Mouse (Mus musculus): Measurements from ENCODE around the gene Vhl. TPM values are rescaled to one million over a fixed set of nuclear protein-coding genes. Genes with fewer than 3 reads are reported as not detected.

Gene Vhl
- polyA plus RNA-seq, 1 experiment from 2014 or later = 29.5 TPM

GRCm38 (mm10) chr6:113649346-113650196 is 25.8 kb downstream of the Vhl start:
- ATAC-seq (no peak), DNase-seq (ENCODE audit: low read depth, low spot score) (no peak)
- in situ Hi-C loops (cut with MboI; ENCODE audit: low pct_unique_long_range_greater_than_20kb) = no loop called here
- TF ChIP-seq CTCF (IDR thresholded peaks at IDR 0.05) = no peak
- CTCF ChIA-PET = no interaction called here
- POLR2A ChIA-PET = no interaction called here
- H3K27me3 ChIP-seq = no peaks in the 10 kb centered on the region

DNA sequence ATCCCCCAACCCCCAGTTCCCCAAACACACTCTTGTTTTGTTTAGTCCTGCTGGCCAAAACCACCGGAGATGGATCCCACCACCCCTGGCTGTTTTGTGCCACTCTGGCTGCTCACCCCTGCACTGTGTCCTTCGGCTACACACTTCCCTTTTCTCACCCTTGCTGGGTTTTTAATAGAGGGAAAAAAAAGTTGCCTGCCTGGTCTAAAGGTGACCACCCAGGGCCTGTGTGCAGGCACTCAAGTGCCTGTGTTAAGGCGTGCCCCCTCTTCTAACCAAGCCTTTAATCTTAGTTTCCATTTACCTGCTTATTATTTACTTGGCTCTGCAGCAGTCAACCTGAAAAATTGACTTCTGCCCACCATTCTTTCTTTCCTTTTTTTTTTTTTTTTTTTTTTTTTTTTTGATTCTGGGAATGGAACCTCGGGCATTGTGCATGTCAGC is 26.5 kb downstream of the Vhl start:
- TF ChIP-seq CTCF (IDR thresholded peaks at IDR 0.05) = no peak
- ChIA-PET CTCF (no interaction called here), POLR2A (no interaction called here)
- in situ Hi-C loops (cut with MboI; ENCODE audit: low pct_unique_long_range_greater_than_20kb) = no loop called here
- DNase-seq (ENCODE audit: low read depth, low spot score) (no peak), ATAC-seq (no peak)
- no peaks in the 10 kb centered on the region for H3K27me3 ChIP-seq

GRCm38 (mm10) chr6:113651626-113652025 is 27.9 kb downstream of the Vhl start:
- DNase-seq (ENCODE audit: low read depth, low spot score) (no peak), ATAC-seq (no peak)
- POLR2A ChIA-PET = no interaction called here
- CTCF ChIA-PET = no interaction called here
- in situ Hi-C loops (cut with MboI; ENCODE audit: low pct_unique_long_range_greater_than_20kb) = no loop called here
- H3K27me3 ChIP-seq = no peaks in the 10 kb centered on the region
- TF ChIP-seq CTCF (IDR thresholded peaks at IDR 0.05) = no peak

- ChIA-PET POLR2A (no interaction called here), CTCF (interaction anchor here (0.9 kb wide), 1 partner anchor 9 kb away, joined by 5 read pairs; no protein-coding TSS in a partner anchor)
- no peak for ATAC-seq
- no peak for TF ChIP-seq CTCF (IDR thresholded peaks at IDR 0.05)
- no peak for DNase-seq (ENCODE audit: low read depth, low spot score)
- in situ Hi-C loops (cut with MboI; ENCODE audit: low pct_unique_long_range_greater_than_20kb) = no loop called here
- no peaks in the 10 kb centered on the region for H3K27me3 ChIP-seq
Measured at GRCm38 (mm10) chr6:113653551-113653950, 29.8 kb downstream of the Vhl start.

DNA sequence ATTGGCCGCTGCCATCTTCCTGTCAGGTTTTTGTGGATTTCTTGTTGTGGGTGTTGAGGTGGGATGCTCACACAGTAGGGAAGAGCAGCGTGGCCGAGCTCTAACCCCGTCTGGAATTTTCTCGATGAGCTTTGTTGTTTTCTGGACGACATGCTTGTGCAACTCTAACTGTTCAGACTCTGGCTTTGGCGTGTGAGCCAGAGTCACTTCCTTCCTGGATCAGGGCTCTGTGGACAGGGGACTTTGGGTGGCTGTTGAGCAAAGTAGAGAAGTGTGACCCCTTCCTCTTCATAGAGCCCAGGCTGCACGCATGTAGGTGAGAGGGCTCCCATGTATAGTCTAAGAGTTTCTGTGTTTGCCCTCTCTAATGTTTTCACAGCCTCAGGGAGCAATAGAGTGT is 30.3 kb downstream of the Vhl start:
- TF ChIP-seq CTCF (IDR thresholded peaks at IDR 0.05) = no peak
- no peak for DNase-seq (ENCODE audit: low read depth, low spot score)

DNA sequence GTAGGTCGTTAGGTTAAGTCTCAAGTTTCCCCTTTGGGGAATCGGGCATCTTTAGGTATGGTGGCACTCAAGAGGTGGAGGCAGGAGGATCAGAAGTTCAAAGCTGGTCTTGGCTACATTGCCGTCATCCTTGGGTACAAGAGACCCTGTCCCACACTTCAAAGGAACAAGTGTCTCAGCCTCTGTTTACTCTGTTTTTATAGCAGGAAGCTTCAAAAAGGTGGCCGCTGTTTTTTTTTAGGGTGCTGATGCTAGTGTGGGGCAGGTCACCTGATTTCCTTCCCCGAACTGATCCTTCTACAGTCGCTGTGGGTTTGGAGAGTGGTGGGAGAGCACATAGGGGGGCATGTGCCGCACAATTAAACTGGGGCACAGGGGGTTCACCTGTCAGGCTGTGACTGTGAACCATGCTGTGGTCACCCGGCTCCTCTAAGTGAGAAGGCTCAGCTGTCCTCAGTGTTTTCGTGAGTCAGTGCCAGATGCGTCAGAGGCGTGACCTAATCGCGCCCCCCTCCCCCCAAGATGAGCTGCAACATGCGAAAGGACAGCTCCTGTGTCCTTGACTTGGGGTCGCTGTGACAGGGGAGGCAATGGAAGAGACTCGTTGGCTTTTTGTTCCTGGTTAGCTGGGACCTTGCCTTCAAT is 31.1 kb downstream of the Vhl start:
- no peaks in the 10 kb centered on the region for H3K27me3 ChIP-seq
- DNase-seq (ENCODE audit: low read depth, low spot score) (no peak), ATAC-seq (no peak)
- TF ChIP-seq CTCF (IDR thresholded peaks at IDR 0.05) = no peak
- CTCF ChIA-PET = interaction anchor here (0.9 to 1.6 kb wide), 2 partner anchors 16 to 19 kb away, joined by 3 to 6 read pairs; partner anchors contain the start of gene Irak2
- in situ Hi-C loops (cut with MboI; ENCODE audit: low pct_unique_long_range_greater_than_20kb) = no loop called here
- POLR2A ChIA-PET = interaction anchor here (1.1 kb wide), 1 partner anchor 11 kb away, joined by 3 read pairs; no protein-coding TSS in a partner anchor

More for the DNA sequence above, 30.3 kb downstream of the Vhl start:
- no peaks in the 10 kb centered on the region for H3K27me3 ChIP-seq
- in situ Hi-C loops (cut with MboI; ENCODE audit: low pct_unique_long_range_greater_than_20kb) = no loop called here
- CTCF ChIA-PET = interaction anchor here (0.9 to 1.6 kb wide), 2 partner anchors 9 to 16 kb away, joined by 5 to 6 read pairs; partner anchors contain the start of gene Irak2
- ATAC-seq = no peak
- POLR2A ChIA-PET = interaction anchor here (1.1 kb wide), 1 partner anchor 10 kb away, joined by 3 read pairs; no protein-coding TSS in a partner anchor

GRCm38 (mm10) chr6:113655475-113655874 is 31.7 kb downstream of the Vhl start:
- ATAC-seq (no peak), DNase-seq (ENCODE audit: low read depth, low spot score) (no peak)
- in situ Hi-C loops (cut with MboI; ENCODE audit: low pct_unique_long_range_greater_than_20kb) = no loop called here
- no peak for TF ChIP-seq CTCF (IDR thresholded peaks at IDR 0.05)
- CTCF ChIA-PET = interaction anchor here (0.9 to 1.6 kb wide), 2 partner anchors 17 to 19 kb away, joined by 3 to 6 read pairs; partner anchors contain the start of gene Irak2
- POLR2A ChIA-PET = no interaction called here
- H3K27me3 ChIP-seq = no peaks in the 10 kb centered on the region

DNA sequence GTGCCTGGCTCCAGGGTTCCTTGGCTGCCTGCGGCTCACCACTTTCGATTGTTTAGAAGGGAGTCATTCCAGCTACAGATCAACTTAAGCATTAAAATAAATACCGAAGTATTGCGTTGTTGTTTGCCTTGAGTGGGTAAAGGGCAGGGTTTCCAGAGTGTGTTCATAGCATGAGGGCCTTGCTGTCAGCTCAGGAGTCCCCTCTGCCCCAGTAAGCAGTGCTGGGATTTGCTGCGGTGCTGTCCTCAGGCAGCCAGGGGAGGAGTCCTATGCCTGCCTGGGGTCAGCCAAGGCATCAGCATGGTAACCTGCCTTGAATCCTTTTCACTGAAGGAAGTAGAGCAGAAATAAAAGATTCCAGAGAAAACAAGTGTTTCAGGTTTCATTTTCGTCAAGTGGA is 33.1 kb downstream of the Vhl start:
- in situ Hi-C loops (cut with MboI; ENCODE audit: low pct_unique_long_range_greater_than_20kb) = no loop called here
- no peaks in the 10 kb centered on the region for H3K27me3 ChIP-seq
- CTCF ChIA-PET = no interaction called here
- no peak for TF ChIP-seq CTCF (IDR thresholded peaks at IDR 0.05)
- DNase-seq (ENCODE audit: low read depth, low spot score) = no peak
- ATAC-seq = no peak
- POLR2A ChIA-PET = no interaction called here

GRCm38 (mm10) chr6:113658226-113658625 is 34.5 kb downstream of the Vhl start:
- no peaks in the 10 kb centered on the region for H3K27me3 ChIP-seq
- no peak for ATAC-seq
- TF ChIP-seq CTCF (IDR thresholded peaks at IDR 0.05) = no peak
- POLR2A ChIA-PET = no interaction called here
- CTCF ChIA-PET = interaction anchor here (4.9 kb wide), 1 partner anchor 19 kb away, joined by 29 read pairs; the partner anchor contains the start of gene Irak2
- no peak for DNase-seq (ENCODE audit: low read depth, low spot score)
- in situ Hi-C loops (cut with MboI; ENCODE audit: low pct_unique_long_range_greater_than_20kb) = no loop called here

DNA sequence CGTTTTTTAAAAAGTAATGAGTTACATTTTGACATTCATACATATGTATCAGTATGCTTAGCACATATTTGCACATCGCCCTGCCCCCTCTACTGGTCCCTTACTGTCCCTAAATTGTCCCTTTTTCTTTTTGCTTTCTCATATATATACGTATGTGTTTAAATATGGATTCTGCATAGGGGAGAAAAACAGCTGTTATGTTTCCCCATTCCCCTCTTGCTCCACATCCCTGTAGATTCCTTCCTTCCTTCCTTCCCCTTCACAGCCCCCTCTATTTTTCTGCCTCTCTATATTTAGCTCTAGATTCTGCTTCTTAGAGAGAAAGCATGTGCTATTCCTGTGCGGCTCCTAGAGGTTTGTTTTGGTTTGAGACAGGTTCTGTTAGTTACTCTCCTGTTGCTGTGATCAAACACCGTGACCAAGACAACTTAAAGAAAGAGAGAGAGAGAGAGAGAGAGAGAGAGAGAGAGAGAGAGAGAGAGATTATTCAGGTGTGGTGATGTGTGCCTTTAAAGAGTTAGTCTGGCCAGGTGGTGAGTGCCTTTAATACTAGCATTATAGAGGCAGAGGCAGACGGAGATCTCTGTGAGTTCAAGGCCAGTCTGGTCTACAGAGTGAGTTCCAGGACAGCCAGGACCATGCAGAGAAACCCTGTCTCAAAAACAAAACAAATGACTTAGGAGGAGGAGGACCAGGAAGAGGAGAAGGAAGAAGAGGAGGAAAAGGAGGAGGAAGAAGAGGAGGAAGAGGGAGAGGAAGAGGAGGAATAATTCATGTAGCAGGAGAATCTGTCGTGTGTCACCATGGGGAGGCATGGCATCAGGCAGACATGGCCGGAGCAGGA is 36.1 kb downstream of the Vhl start:
- in situ Hi-C loops (cut with MboI; ENCODE audit: low pct_unique_long_range_greater_than_20kb) = no loop called here
- ChIA-PET CTCF (interaction anchor here (1.1 to 4.9 kb wide), 5 partner anchors 11 to 25 kb away, joined by 3 to 29 read pairs (median 7); partner anchors contain the start of gene Irak2), POLR2A (interaction anchor here (0.7 kb wide), 1 partner anchor 98 kb away, joined by 4 read pairs; no protein-coding TSS in a partner anchor)
- ATAC-seq (no peak), DNase-seq (ENCODE audit: low read depth, low spot score) (no peak)
- no peak for TF ChIP-seq CTCF (IDR thresholded peaks at IDR 0.05)
- H3K27me3 ChIP-seq = no peaks in the 10 kb centered on the region
